Comparison of ENCODE assay signal across 8 mouse cellular contexts in genomic region chr6:52221337-52221992, GRCm38 (mm10). TPM values are rescaled to one million over a fixed set of nuclear protein-coding genes. Genes with fewer than 3 reads are reported as not detected.
A peak's percentile ranks its signal among the peaks of the same experiment; 100 is the strongest.
DNase-seq lines count a peak whose midpoint lies in the region; ATAC-seq lines count a peak whose summit lies in the region.

Gene Hoxa7 (minus strand): TSS chr6:52221854.

- peak; percentile 89 for DNase-seq in adipocyte (ENCODE audit: low spot score)
- peak; percentile 94 for DNase-seq in embryo, embryonic 10.5 days (ENCODE audit: low spot score)
- DNase-seq in gastrocnemius, postnatal 14 days, result peak; percentile 89
- DNase-seq in left cerebral cortex, adult 9 months (ENCODE audit: low spot score in 2 of 2), result peak; percentile 23 to 81
- peak; percentile 76 to 80 for DNase-seq in right cerebral cortex, adult 2 months (ENCODE audit: low spot score in 2 of 2)
- peak; percentile 83 for DNase-seq in urinary bladder, postnatal 10 days (ENCODE audit: low spot score)

- peaks cover 95% of the 10 kb centered on the region for H3K27me3 ChIP-seq in megakaryocyte, embryonic 14.5 days (replicated peaks)

- no peaks in the 10 kb centered on the region for H3K36me3 ChIP-seq in megakaryocyte, embryonic 14.5 days (replicated peaks; ENCODE audit: low read length)

- peak within 1 kb of the TSS; percentile 94 for H3K4me3 ChIP-seq in megakaryocyte, embryonic 14.5 days (replicated peaks)

- peak; percentile 66 for ATAC-seq in inflammation-experienced regulatory T-cells, adult 6 months

- peaks cover 84% of the 10 kb centered on the region for H3K4me1 ChIP-seq in megakaryocyte, embryonic 14.5 days

- no peaks in the 10 kb centered on the region for H3K9me3 ChIP-seq in megakaryocyte, embryonic 14.5 days

- intact Hi-C loops in gastrocnemius, postnatal 14 days (cut with DNase I; ENCODE audit: low total_unique reads), result loop anchor here (5.0 kb wide), 1 partner anchor 634 kb away; no protein-coding TSS in a partner anchor

RNA-seq across cellular contexts. Expression of gene Hoxa7, which starts in this region (rescaled TPM):
- total RNA-seq in gastrocnemius, postnatal 14 days (2021), result 1 to 10 TPM; 6.3 to 7.3 TPM
- not detected for polyA plus RNA-seq in inflammation-experienced regulatory T-cells, adult 6 months (2017; shearing (Covaris generic))
- 2.8 and 3.2 TPM in 2 replicates for polyA plus RNA-seq in megakaryocyte, embryonic 14.5 days (2012; ENCODE audit: insufficient read depth, low replicate concordance)

Comparison
In these comparisons a context has a peak if more than half of its experiments do, and no peak if none do; other contexts are left out.
1. Peak in every context shown above with its lines: DNase-seq, ATAC-seq and H3K4me3 ChIP-seq.
2. Peak in ATAC-seq in inflammation-experienced regulatory T-cells, adult 6 months; RNA of the gene not detected or under 1 TPM.